Mouse (Mus musculus): Measurements from ENCODE around the gene Slc5a6. TPM values are rescaled to one million over a fixed set of nuclear protein-coding genes. Genes with fewer than 3 reads are reported as not detected.

Gene Slc5a6
- 7.6 and 8.1 TPM in 2 replicates for polyA plus RNA-seq (2015; fragmentation: Nextera tagmentation; extraction: Ambion mirVana)

GRCm38 (mm10) chr5:31048763-31049641, at the start of gene Slc5a6:
Gene Slc5a6 (minus strand): TSS chr5:31048924.

GRCm38 (mm10) chr5:31054261-31055215, 5.8 kb upstream of the Slc5a6 start, which contains the start of gene Cad:
Gene Cad (plus strand): TSS chr5:31054780.

GRCm38 (mm10) chr5:31047848-31048762, 619 bp downstream of the Slc5a6 start, which contains the start of gene Atraid:
Gene Atraid (plus strand): TSS chr5:31048312.

Other genes starting within 250 kb of the Slc5a6 start
- gene Mapre3, start 234.3 kb downstream of the Slc5a6 start, polyA plus RNA-seq (2015; fragmentation: Nextera tagmentation; extraction: Ambion mirVana) = 24.5 TPM in 2 replicates
- gene Tmem214, start 180.9 kb downstream of the Slc5a6 start, polyA plus RNA-seq (2015; fragmentation: Nextera tagmentation; extraction: Ambion mirVana) = 55.2 and 70.2 TPM in 2 replicates
- gene Agbl5, start 160.2 kb downstream of the Slc5a6 start, polyA plus RNA-seq (2015; fragmentation: Nextera tagmentation; extraction: Ambion mirVana) = 5.8 and 6.7 TPM in 2 replicates
- gene Ost4, start 141.1 kb downstream of the Slc5a6 start, polyA plus RNA-seq (2015; fragmentation: Nextera tagmentation; extraction: Ambion mirVana) = 525 and 535 TPM in 2 replicates
- gene Emilin1, start 135.5 kb downstream of the Slc5a6 start, polyA plus RNA-seq (2015; fragmentation: Nextera tagmentation; extraction: Ambion mirVana) = 133 and 147 TPM in 2 replicates
- gene Khk, start 127.5 kb downstream of the Slc5a6 start, polyA plus RNA-seq (2015; fragmentation: Nextera tagmentation; extraction: Ambion mirVana) = 16.8 and 20.7 TPM in 2 replicates
- 9.9 and 13.8 TPM in 2 replicates for gene Cgref1, start 103.3 kb downstream of the Slc5a6 start, polyA plus RNA-seq (2015; fragmentation: Nextera tagmentation; extraction: Ambion mirVana)
- 76.4 and 81.5 TPM in 2 replicates for gene Preb, start 88.6 kb downstream of the Slc5a6 start, polyA plus RNA-seq (2015; fragmentation: Nextera tagmentation; extraction: Ambion mirVana)
- 0.29 and 0.53 TPM in 2 replicates for gene Tcf23, start 80.3 kb downstream of the Slc5a6 start, polyA plus RNA-seq (2015; fragmentation: Nextera tagmentation; extraction: Ambion mirVana)
- 208 and 234 TPM in 2 replicates for gene Atraid, start 612 bp downstream of the Slc5a6 start, polyA plus RNA-seq (2015; fragmentation: Nextera tagmentation; extraction: Ambion mirVana)
- 7.7 and 8.9 TPM in 2 replicates for gene Cad, start 5.9 kb upstream of the Slc5a6 start, polyA plus RNA-seq (2015; fragmentation: Nextera tagmentation; extraction: Ambion mirVana)
- not detected in 2 replicates for gene Dnajc5g, start 57.4 kb upstream of the Slc5a6 start, polyA plus RNA-seq (2015; fragmentation: Nextera tagmentation; extraction: Ambion mirVana)
- not detected in 2 replicates for gene Slc30a3, start 59.3 kb upstream of the Slc5a6 start, polyA plus RNA-seq (2015; fragmentation: Nextera tagmentation; extraction: Ambion mirVana)
- not detected in 2 replicates for gene Trim54, start 67.8 kb upstream of the Slc5a6 start, polyA plus RNA-seq (2015; fragmentation: Nextera tagmentation; extraction: Ambion mirVana)
- not detected in 2 replicates for gene Ucn, start 89.9 kb upstream of the Slc5a6 start, polyA plus RNA-seq (2015; fragmentation: Nextera tagmentation; extraction: Ambion mirVana)
- gene Mpv17, start 105.3 kb upstream of the Slc5a6 start, polyA plus RNA-seq (2015; fragmentation: Nextera tagmentation; extraction: Ambion mirVana) = 60.7 and 61.3 TPM in 2 replicates
- 0.29 and 1.5 TPM in 2 replicates for gene Gm29609, start 131.0 kb upstream of the Slc5a6 start, polyA plus RNA-seq (2015; fragmentation: Nextera tagmentation; extraction: Ambion mirVana)
- gene Gtf3c2, start 131.2 kb upstream of the Slc5a6 start, polyA plus RNA-seq (2015; fragmentation: Nextera tagmentation; extraction: Ambion mirVana) = 21.8 and 27.1 TPM in 2 replicates
- 106 and 108 TPM in 2 replicates for gene Snx17, start 144.3 kb upstream of the Slc5a6 start, polyA plus RNA-seq (2015; fragmentation: Nextera tagmentation; extraction: Ambion mirVana)
- 31.4 and 37.4 TPM in 2 replicates for gene Eif2b4, start 144.5 kb upstream of the Slc5a6 start, polyA plus RNA-seq (2015; fragmentation: Nextera tagmentation; extraction: Ambion mirVana)
- gene Zfp513, start 153.4 kb upstream of the Slc5a6 start, polyA plus RNA-seq (2015; fragmentation: Nextera tagmentation; extraction: Ambion mirVana) = 4.0 and 4.5 TPM in 2 replicates
- gene Ppm1g, start 171.8 kb upstream of the Slc5a6 start, polyA plus RNA-seq (2015; fragmentation: Nextera tagmentation; extraction: Ambion mirVana) = 59.8 and 62.1 TPM in 2 replicates
- 103 and 107 TPM in 2 replicates for gene Nrbp1, start 191.9 kb upstream of the Slc5a6 start, polyA plus RNA-seq (2015; fragmentation: Nextera tagmentation; extraction: Ambion mirVana)
- gene Gm9970, start 192.3 kb upstream of the Slc5a6 start, polyA plus RNA-seq (2015; fragmentation: Nextera tagmentation; extraction: Ambion mirVana) = 1.0 and 1.3 TPM in 2 replicates
- 30.7 and 32.7 TPM in 2 replicates for gene Krtcap3, start 202.8 kb upstream of the Slc5a6 start, polyA plus RNA-seq (2015; fragmentation: Nextera tagmentation; extraction: Ambion mirVana)
- 9.7 and 12.7 TPM in 2 replicates for gene Ift172, start 242.2 kb upstream of the Slc5a6 start, polyA plus RNA-seq (2015; fragmentation: Nextera tagmentation; extraction: Ambion mirVana)
- gene Fndc4, start 247.2 kb upstream of the Slc5a6 start, polyA plus RNA-seq (2015; fragmentation: Nextera tagmentation; extraction: Ambion mirVana) = 12.9 and 13.2 TPM in 2 replicates
- gene Gckr, start 248.5 kb upstream of the Slc5a6 start, polyA plus RNA-seq (2015; fragmentation: Nextera tagmentation; extraction: Ambion mirVana) = 0.11 TPM in 1 of 2 replicates, not detected in the other

All from urinary bladder, postnatal 0 days (tissue).